In the genomic region with DNA sequence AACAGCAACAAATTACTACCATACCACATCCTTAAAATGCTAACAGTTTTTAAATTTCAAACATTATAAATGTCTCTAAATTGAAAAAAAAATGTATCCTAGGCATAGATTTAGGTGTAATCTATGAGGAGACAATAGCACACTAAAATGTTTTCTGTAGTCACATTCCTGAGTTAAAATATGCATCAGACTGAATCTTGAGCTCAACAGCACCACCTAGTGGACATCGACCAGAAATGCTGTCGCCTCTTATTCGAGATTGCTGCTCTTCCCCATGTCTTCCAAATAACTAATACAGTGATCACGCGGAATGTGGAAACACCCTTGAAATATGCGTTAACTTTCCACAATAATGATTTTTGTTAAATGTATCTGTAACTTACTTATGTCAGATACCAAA, we compare ENCODE assay signal across 9 mouse cellular contexts. TPM values are rescaled to one million over a fixed set of nuclear protein-coding genes. Genes with fewer than 3 reads are reported as not detected.
DNase-seq lines count a peak whose midpoint lies in the region; ATAC-seq and TF ChIP-seq lines count a peak whose summit lies in the region.
"Had no signal": no experiment of that assay in that cellular context is flagged by ENCODE, and none has a peak within 500 bp of the region (broad histone marks: within the 10 kb centered on the region; RNA-seq: fewer than 3 reads in every experiment).

No protein-coding gene starts in this region.

- no peak overlapping the region for H3K27ac ChIP-seq in intestine, embryonic 14.5 days (ENCODE audit: low read depth)
- no peak overlapping the region for H3K27ac ChIP-seq in intestine, embryonic 15.5 days
- no peak overlapping the region for H3K27ac ChIP-seq in hindbrain, embryonic 14.5 days
- no peak overlapping the region for H3K27ac ChIP-seq in lung, embryonic 14.5 days (ENCODE audit: low read depth)
- H3K27ac ChIP-seq: embryonic facial prominence, embryonic 12.5 days had no signal

- peak; percentile 61 for DNase-seq in intestine, embryonic 14.5 days (ENCODE audit: low spot score)
- DNase-seq in adipocyte (ENCODE audit: low spot score), result peak; percentile 85
- peak; percentile 67 for DNase-seq in embryo, embryonic 11.5 days (ENCODE audit: low read depth, low spot score)
- peak; percentile 91 for DNase-seq in hindbrain, embryonic 14.5 days (ENCODE audit: low spot score)
- peak; percentile 93 for DNase-seq in lung, embryonic 14.5 days
- peak; percentile 57 for DNase-seq in right cerebral cortex, postnatal 4 days

- no peaks in the 10 kb centered on the region for H3K27me3 ChIP-seq in intestine, embryonic 14.5 days (replicated peaks; ENCODE audit: control insufficient read depth, insufficient read depth, low read length)
- no peaks in the 10 kb centered on the region for H3K27me3 ChIP-seq in intestine, embryonic 15.5 days (replicated peaks)
- H3K27me3 ChIP-seq in C2C12 (ENCODE audit: control insufficient read depth, insufficient read depth, insufficient read length), result no peaks in the 10 kb centered on the region
- H3K27me3 ChIP-seq in hindbrain, embryonic 14.5 days (ENCODE audit: control insufficient read depth, insufficient read depth, low read length), result no peaks in the 10 kb centered on the region
- H3K27me3 ChIP-seq in lung, embryonic 14.5 days (ENCODE audit: insufficient read depth, low read length), result no peaks in the 10 kb centered on the region
- H3K27me3 ChIP-seq: embryonic facial prominence, embryonic 12.5 days had no signal

- no peaks in the 10 kb centered on the region for H3K9me3 ChIP-seq in intestine, embryonic 14.5 days (ENCODE audit: control insufficient read depth, low read length)
- H3K9me3 ChIP-seq in intestine, embryonic 15.5 days, result no peaks in the 10 kb centered on the region
- no peaks in the 10 kb centered on the region for H3K9me3 ChIP-seq in hindbrain, embryonic 14.5 days (ENCODE audit: control insufficient read depth, low read length)
- no peaks in the 10 kb centered on the region for H3K9me3 ChIP-seq in lung, embryonic 14.5 days (ENCODE audit: low read depth, low read length)
- H3K9me3 ChIP-seq: embryonic facial prominence, embryonic 12.5 days had no signal

- TF ChIP-seq CTCF in C2C12 (IDR thresholded peaks at IDR 0.05; ENCODE audit: control insufficient read depth, insufficient read depth, insufficient read length), result peak; percentile 61
- TF ChIP-seq CTCF in lung, embryonic 14.5 days (IDR thresholded peaks at IDR 0.05; ENCODE audit: low read depth), result peak; percentile 88

- H3ac ChIP-seq in C2C12 (ENCODE audit: control insufficient read depth, insufficient read length, low read depth), result no peak overlapping the region

- H3K36me3 ChIP-seq in intestine, embryonic 14.5 days (ENCODE audit: control insufficient read depth, insufficient read depth, low read length), result no peaks in the 10 kb centered on the region
- no peaks in the 10 kb centered on the region for H3K36me3 ChIP-seq in intestine, embryonic 15.5 days
- H3K36me3 ChIP-seq in C2C12 (ENCODE audit: control insufficient read depth, insufficient read depth), result no peaks in the 10 kb centered on the region
- no peaks in the 10 kb centered on the region for H3K36me3 ChIP-seq in hindbrain, embryonic 14.5 days (replicated peaks; ENCODE audit: control insufficient read depth, insufficient read depth)
- no peaks in the 10 kb centered on the region for H3K36me3 ChIP-seq in lung, embryonic 14.5 days (ENCODE audit: insufficient read depth)
- H3K36me3 ChIP-seq: embryonic facial prominence, embryonic 12.5 days had no signal

- no peaks in the 10 kb centered on the region for H3K79me2 ChIP-seq in C2C12 (ENCODE audit: control insufficient read depth, insufficient read depth)

- no peak overlapping the region for H3K9ac ChIP-seq in intestine, embryonic 14.5 days (ENCODE audit: low read length)
- no peak overlapping the region for H3K9ac ChIP-seq in intestine, embryonic 15.5 days
- no peak overlapping the region for H3K9ac ChIP-seq in hindbrain, embryonic 14.5 days
- H3K9ac ChIP-seq in lung, embryonic 14.5 days, result no peak overlapping the region
- H3K9ac ChIP-seq: embryonic facial prominence, embryonic 12.5 days had no signal

- H3K4me1 ChIP-seq in intestine, embryonic 14.5 days (replicated peaks; ENCODE audit: control insufficient read depth, insufficient read depth, low read length), result no peaks in the 10 kb centered on the region
- H3K4me1 ChIP-seq in intestine, embryonic 15.5 days (replicated peaks), result no peaks in the 10 kb centered on the region
- no peaks in the 10 kb centered on the region for H3K4me1 ChIP-seq in hindbrain, embryonic 14.5 days (replicated peaks; ENCODE audit: control insufficient read depth, insufficient read depth, low read length)
- no peaks in the 10 kb centered on the region for H3K4me1 ChIP-seq in lung, embryonic 14.5 days (ENCODE audit: insufficient read depth)
- H3K4me1 ChIP-seq: embryonic facial prominence, embryonic 12.5 days had no signal

- WGBS in intestine, embryonic 14.5 days, result 13% methylated on average over 6 of the region's 6 CpGs
- 10% methylated on average over 6 of the region's 6 CpGs for WGBS in intestine, embryonic 15.5 days
- WGBS in hindbrain, embryonic 14.5 days, result 15% methylated on average over 6 of the region's 6 CpGs
- WGBS in lung, embryonic 14.5 days, result 9% methylated on average over 6 of the region's 6 CpGs

- no peak overlapping the region for H3K4me3 ChIP-seq in intestine, embryonic 14.5 days (ENCODE audit: low read depth, low read length)
- no peak overlapping the region for H3K4me3 ChIP-seq in intestine, embryonic 15.5 days (replicated peaks)
- H3K4me3 ChIP-seq in C2C12 (ENCODE audit: insufficient read depth, poor library complexity, severe bottlenecking), result no peak overlapping the region
- H3K4me3 ChIP-seq in hindbrain, embryonic 14.5 days (replicated peaks; ENCODE audit: low read length), result no peak overlapping the region
- H3K4me3 ChIP-seq in lung, embryonic 14.5 days (ENCODE audit: low read depth, low read length), result no peak overlapping the region
- H3K4me3 ChIP-seq: embryonic facial prominence, embryonic 12.5 days had no signal

- no peaks in the 10 kb centered on the region for H3K79me3 ChIP-seq in C2C12 (ENCODE audit: low read depth)

- no peak overlapping the region for H3K4me2 ChIP-seq in intestine, embryonic 14.5 days (ENCODE audit: low read length)
- H3K4me2 ChIP-seq in intestine, embryonic 15.5 days (replicated peaks), result no peak overlapping the region
- H3K4me2 ChIP-seq in hindbrain, embryonic 14.5 days (replicated peaks), result no peak overlapping the region
- H3K4me2 ChIP-seq in lung, embryonic 14.5 days, result no peak overlapping the region
- H3K4me2 ChIP-seq: embryonic facial prominence, embryonic 12.5 days had no signal

- no peak for ATAC-seq in intestine, embryonic 14.5 days (replicated peaks; ENCODE audit: low FRiP score, low TSS enrichment, low read depth)
- ATAC-seq in intestine, embryonic 15.5 days, result no peak
- no peak for ATAC-seq in hindbrain, embryonic 14.5 days (ENCODE audit: low FRiP score)
- ATAC-seq in lung, embryonic 14.5 days (ENCODE audit: insufficient read depth), result 0 out of 2 replicates have a peak, but pooled peaks have one; percentile 32

TF ChIP-seq in C2C12, 6 proteins besides CTCF, POLR2A, EP300 and RAD21:
- no peak for TF ChIP-seq MYOG (IDR thresholded peaks at IDR 0.05; ENCODE audit: control insufficient read depth, extremely low read depth, insufficient read length)

RNA-seq across cellular contexts. Expression of a gene that starts 36.3 kb away (rescaled TPM):
- polyA plus RNA-seq in intestine, embryonic 14.5 days (2014; fragmentation: Nextera tagmentation; extraction: Ambion mirVana), result 3.5 and 6.2 TPM in 2 replicates
- 3.1 and 4.6 TPM in 2 replicates for polyA plus RNA-seq in intestine, embryonic 15.5 days (2015; fragmentation: Nextera tagmentation; extraction: Ambion mirVana)
- 146 TPM for polyA plus RNA-seq in C2C12 (2012; fragmentation: generic; extraction: Trizol)
- 6.4 and 9.8 TPM in 2 replicates for polyA plus RNA-seq in hindbrain, embryonic 14.5 days (2014; fragmentation: Nextera tagmentation; extraction: Ambion mirVana)
- polyA plus RNA-seq in lung, embryonic 14.5 days (2014; fragmentation: Nextera tagmentation; extraction: Ambion mirVana), result 6.0 and 7.7 TPM in 2 replicates

RNA-seq across cellular contexts. Expression of a gene that starts 36.7 kb away (rescaled TPM):
- polyA plus RNA-seq in intestine, embryonic 14.5 days (2014; fragmentation: Nextera tagmentation; extraction: Ambion mirVana), result 79.6 and 85.1 TPM in 2 replicates
- 96.9 and 98.0 TPM in 2 replicates for polyA plus RNA-seq in intestine, embryonic 15.5 days (2015; fragmentation: Nextera tagmentation; extraction: Ambion mirVana)
- 25.1 TPM for polyA plus RNA-seq in C2C12 (2012; fragmentation: generic; extraction: Trizol)
- polyA plus RNA-seq in hindbrain, embryonic 14.5 days (2014; fragmentation: Nextera tagmentation; extraction: Ambion mirVana), result 47.8 and 52.0 TPM in 2 replicates
- 87.8 and 92.9 TPM in 2 replicates for polyA plus RNA-seq in lung, embryonic 14.5 days (2014; fragmentation: Nextera tagmentation; extraction: Ambion mirVana)

Comparison
In these comparisons a context has a peak if more than half of its experiments do, and no peak if none do; other contexts are left out.
1. RNA of a gene that starts 36.3 kb away (polyA plus RNA-seq): 146 TPM in C2C12 (single experiment); 6.4 to 9.8 TPM in hindbrain, embryonic 14.5 days, 6.0 to 7.7 TPM in lung, embryonic 14.5 days, 3.5 to 6.2 TPM in intestine, embryonic 14.5 days and 3.1 to 4.6 TPM in intestine, embryonic 15.5 days; every median in the first group is over 10 times any median in the second.
2. Peak in every context shown above with its lines, with median percentiles within 50 percentile points of each other: DNase-seq.